Mouse (Mus musculus): ENCODE measurements around the gene Map2k1. TPM values are rescaled to one million over a fixed set of nuclear protein-coding genes. Genes with fewer than 3 reads are reported as not detected.

Gene Map2k1
- total and polyA plus RNA-seq, 2 experiments from 2014 or later, result 77.9 to 99.5 TPM

GRCm38 (mm10) chr9:64234768-64235435 lies 18.5 kb downstream of the Map2k1 start, which contains the start of gene Uchl4:
Gene Uchl4 (plus strand): TSS chr9:64235201.
- H3K9ac ChIP-seq (replicated peaks; ENCODE audit: low read length), result no peak within 1 kb of the TSS
- peaks cover 18% of the 10 kb centered on the region for H3K4me1 ChIP-seq (ENCODE audit: insufficient read depth, low read length)
- 96% methylated on average over 8 of the region's 8 CpGs for WGBS
- DNase-seq (ENCODE audit: low spot score) (no peak), ATAC-seq (no peak)
- no peaks in the 10 kb centered on the region for H3K9me3 ChIP-seq (ENCODE audit: low read length)
- H3K27ac ChIP-seq, result 0 out of 2 replicates have a peak within 1 kb of the TSS, but pooled peaks have one; percentile 15
- no peak within 1 kb of the TSS for H3K4me2 ChIP-seq (ENCODE audit: low read depth, low read length)
- no peak for TF ChIP-seq CTCF (IDR thresholded peaks at IDR 0.05; ENCODE audit: low read depth)
- H3K36me3 ChIP-seq (ENCODE audit: insufficient read depth, low read length), result no peaks in the 10 kb centered on the region
- H3K4me3 ChIP-seq (ENCODE audit: low read length), result no peak within 1 kb of the TSS
- H3K27me3 ChIP-seq (ENCODE audit: insufficient read depth, low read length), result no peaks in the 10 kb centered on the region

- ATAC-seq (no peak), DNase-seq (ENCODE audit: low spot score) (no peak)
- H3K9me3 ChIP-seq (ENCODE audit: low read length), result no peaks in the 10 kb centered on the region
- no peak overlapping the region for H3K4me3 ChIP-seq (ENCODE audit: low read length)
- H3K4me2 ChIP-seq (ENCODE audit: low read depth, low read length), result no peak overlapping the region
- H3K27me3 ChIP-seq (ENCODE audit: insufficient read depth, low read length), result no peaks in the 10 kb centered on the region
- peaks cover 18% of the 10 kb centered on the region for H3K4me1 ChIP-seq (ENCODE audit: insufficient read depth, low read length)
- H3K36me3 ChIP-seq (ENCODE audit: insufficient read depth, low read length), result no peaks in the 10 kb centered on the region
- TF ChIP-seq CTCF (IDR thresholded peaks at IDR 0.05; ENCODE audit: low read depth), result no peak
- 49% methylated on average over 5 of the region's 5 CpGs for WGBS
- H3K9ac ChIP-seq (replicated peaks; ENCODE audit: low read length), result no peak overlapping the region
- no peak overlapping the region for H3K27ac ChIP-seq
Measured at GRCm38 (mm10) chr9:64233656-64234055, 19.8 kb downstream of the Map2k1 start.

GRCm38 (mm10) chr9:64232257-64232957 lies 21.0 kb downstream of the Map2k1 start:
- no peaks in the 10 kb centered on the region for H3K36me3 ChIP-seq (ENCODE audit: insufficient read depth, low read length)
- peak overlapping the region; percentile 74 for H3K27ac ChIP-seq
- H3K9me3 ChIP-seq (ENCODE audit: low read length), result no peaks in the 10 kb centered on the region
- H3K4me1 ChIP-seq (ENCODE audit: insufficient read depth, low read length), result peaks cover 18% of the 10 kb centered on the region
- no peaks in the 10 kb centered on the region for H3K27me3 ChIP-seq (ENCODE audit: insufficient read depth, low read length)
- no peak for TF ChIP-seq CTCF (IDR thresholded peaks at IDR 0.05; ENCODE audit: low read depth)
- WGBS, result 46% methylated on average over 9 of the region's 9 CpGs
- no peak overlapping the region for H3K4me3 ChIP-seq (ENCODE audit: low read length)
- H3K4me2 ChIP-seq (ENCODE audit: low read depth, low read length), result 0 out of 2 replicates have a peak overlapping the region, but pooled peaks have one; percentile 5
- H3K9ac ChIP-seq (replicated peaks; ENCODE audit: low read length), result no peak overlapping the region
- ATAC-seq, result 0 out of 2 replicates have a peak, but pooled peaks have one; percentile 55
- peak; percentile 24 for DNase-seq (ENCODE audit: low spot score)

- Histone ChIP-seq H3K4me1 (ENCODE audit: insufficient read depth, low read length) (peaks cover 18% of the 10 kb centered on the region), H3K27me3 (ENCODE audit: insufficient read depth, low read length) (no peaks in the 10 kb centered on the region), H3K4me2 (ENCODE audit: low read depth, low read length) (0 out of 2 replicates have a peak overlapping the region, but pooled peaks have one; percentile 5), H3K36me3 (ENCODE audit: insufficient read depth, low read length) (no peaks in the 10 kb centered on the region), H3K27ac (peak overlapping the region; percentile 74; the same call in 1 of the 2 replicates), H3K9ac (replicated peaks; ENCODE audit: low read length) (no peak overlapping the region), H3K9me3 (ENCODE audit: low read length) (no peaks in the 10 kb centered on the region), H3K4me3 (ENCODE audit: low read length) (no peak overlapping the region)
- WGBS, result 75% methylated on average over 3 of the region's 3 CpGs
- DNase-seq (ENCODE audit: low spot score), result no peak
- TF ChIP-seq CTCF (IDR thresholded peaks at IDR 0.05; ENCODE audit: low read depth), result no peak
- no peak for ATAC-seq
Measured at GRCm38 (mm10) chr9:64231674-64232073, 21.8 kb downstream of the Map2k1 start.

GRCm38 (mm10) chr9:64231171-64231570 lies 22.3 kb downstream of the Map2k1 start:
- Histone ChIP-seq H3K9me3 (ENCODE audit: low read length) (no peaks in the 10 kb centered on the region), H3K4me3 (ENCODE audit: low read length) (no peak overlapping the region), H3K36me3 (ENCODE audit: insufficient read depth, low read length) (no peaks in the 10 kb centered on the region), H3K4me1 (ENCODE audit: insufficient read depth, low read length) (peaks cover 18% of the 10 kb centered on the region), H3K27ac (peak overlapping the region; percentile 32; the same call in 1 of the 2 replicates), H3K4me2 (ENCODE audit: low read depth, low read length) (no peak overlapping the region), H3K9ac (replicated peaks; ENCODE audit: low read length) (no peak overlapping the region), H3K27me3 (ENCODE audit: insufficient read depth, low read length) (no peaks in the 10 kb centered on the region)
- ATAC-seq (no peak), DNase-seq (ENCODE audit: low spot score) (no peak)
- no peak for TF ChIP-seq CTCF (IDR thresholded peaks at IDR 0.05; ENCODE audit: low read depth)
- WGBS, result 68% methylated on average over 5 of the region's 5 CpGs

- Histone ChIP-seq H3K9ac (replicated peaks; ENCODE audit: low read length) (no peak overlapping the region), H3K36me3 (ENCODE audit: insufficient read depth, low read length) (no peaks in the 10 kb centered on the region), H3K4me1 (ENCODE audit: insufficient read depth, low read length) (peaks cover 15% of the 10 kb centered on the region; the same call in 1 of the 2 replicates), H3K4me2 (ENCODE audit: low read depth, low read length) (no peak overlapping the region), H3K9me3 (ENCODE audit: low read length) (no peaks in the 10 kb centered on the region), H3K27me3 (ENCODE audit: insufficient read depth, low read length) (no peaks in the 10 kb centered on the region), H3K4me3 (ENCODE audit: low read length) (no peak overlapping the region), H3K27ac (no peak overlapping the region)
- TF ChIP-seq CTCF (IDR thresholded peaks at IDR 0.05; ENCODE audit: low read depth), result no peak
- no peak for DNase-seq (ENCODE audit: low spot score)
- ATAC-seq, result no peak
Measured at GRCm38 (mm10) chr9:64228972-64229371, 24.5 kb downstream of the Map2k1 start.

All from hindbrain, postnatal 0 days (tissue).